Mouse (Mus musculus) heart, embryonic 16.5 days (tissue): ENCODE results near the gene Gm13279. TPM values are rescaled to one million over a fixed set of nuclear protein-coding genes. Genes with fewer than 3 reads are reported as not detected.
A peak's percentile ranks its signal among the peaks of the same experiment; 100 is the strongest.
"Not testable (repeated sequence)": the region's sequence is repeated elsewhere in the genome, so short reads cannot be mapped to it uniquely, and the experiment has no call there.

Experiments
- ATAC-seq: fragments of 200-750 bp; cut with Nextera tagmentation; replicated peaks from 2 replicates; pipeline ENCODE4 v1.8.0; 2017; ENCODE audit warnings: moderate number of reproducible peaks; ENCODE audit not compliant: insufficient read depth, low FRiP score; ENCODE audit errors: extremely low read depth
- H3K27ac ChIP-seq: fragments of 300-500 bp; sonication (generic); 2 replicates; pipeline ENCODE4 v1.5.1; 2014; ENCODE audit warnings: mild to moderate bottlenecking, low read length, control low read depth, moderate library complexity
- H3K27me3 ChIP-seq: fragments of 300-500 bp; sonication (generic); 2 replicates; pipeline ENCODE4 v1.6.1; 2014; ENCODE audit warnings: low read length, mixed read lengths; ENCODE audit not compliant: control insufficient read depth, insufficient read depth
- H3K36me3 ChIP-seq: fragments of 300-500 bp; sonication (generic); 2 replicates; pipeline ENCODE4 v1.6.1; 2014; ENCODE audit not compliant: control insufficient read depth, insufficient read depth
- H3K4me1 ChIP-seq: fragments of 300-500 bp; sonication (generic); 2 replicates; pipeline ENCODE4 v1.6.1; 2014; ENCODE audit warnings: low read length, mixed read lengths; ENCODE audit not compliant: control insufficient read depth, insufficient read depth
- H3K4me2 ChIP-seq: fragments of 300-500 bp; sonication (generic); 2 replicates; pipeline ENCODE4 v1.6.1; 2014; ENCODE audit warnings: low read depth, mild to moderate bottlenecking, control low read depth, low read length
- H3K4me3 ChIP-seq: fragments of 300-500 bp; sonication (generic); 2 replicates; pipeline ENCODE4 v1.5.1; 2014; ENCODE audit warnings: mild to moderate bottlenecking, control low read depth, low read length
- H3K9ac ChIP-seq: fragments of 300-500 bp; sonication (generic); 2 replicates; pipeline ENCODE4 v1.6.1; 2014; ENCODE audit warnings: low read length, control low read depth
- H3K9me3 ChIP-seq: fragments of 300-500 bp; sonication (generic); replicated peaks from 2 replicates; pipeline ENCODE4 v1.6.1; 2016; ENCODE audit warnings: low read length; ENCODE audit not compliant: control insufficient read depth
- WGBS: fragments of 180-500 bp; shearing (Covaris S2); extraction: QIAGEN DNeasy Blood & Tissue Kit; methylation state at CpG from one replicate; pipeline ENCODE4 v1.1.7; 2014; 5-methylcytosine and 5-hydroxymethylcytosine counted together
- polyA plus RNA-seq: library from polyadenylated mRNA; unstranded; fragments of >200 nt; fragmentation: Nextera tagmentation; extraction: Ambion mirVana; gene quantifications from 2 replicates; pipeline ENCODE4 v1.2.1, GENCODE M21; 2015

The Gm13279 gene
- polyA plus RNA-seq, 1 experiment from 2014 or later, result not detected

GRCm38 (mm10) chr4:88788402-88788801 is 8.8 kb upstream of the Gm13279 start, which contains the start of gene Gm13277:
Gm13277 (plus strand) TSS chr4:88788632.
- 0% methylated on average over 1 of the region's 28 CpGs for WGBS
- not testable (repeated sequence) for H3K36me3 ChIP-seq, H3K27me3 ChIP-seq, H3K4me2 ChIP-seq, H3K4me3 ChIP-seq, H3K4me1 ChIP-seq, ATAC-seq, H3K27ac ChIP-seq, H3K9ac ChIP-seq, H3K9me3 ChIP-seq

GRCm38 (mm10) chr4:88791250-88791649 is 5.9 kb upstream of the Gm13279 start, which contains the start of gene Gm13278:
Gm13278 (plus strand) TSS chr4:88791550.
- not testable (repeated sequence) for H3K27me3 ChIP-seq, H3K9me3 ChIP-seq, H3K4me3 ChIP-seq, H3K9ac ChIP-seq, H3K4me2 ChIP-seq, ATAC-seq, H3K27ac ChIP-seq, H3K4me1 ChIP-seq, H3K36me3 ChIP-seq
- WGBS, result no CpG with 5 or more reads among the region's 28 CpGs

- H3K9me3 ChIP-seq, ATAC-seq, H3K4me1 ChIP-seq, H3K4me2 ChIP-seq, H3K27me3 ChIP-seq, H3K4me3 ChIP-seq, H3K9ac ChIP-seq, H3K36me3 ChIP-seq, H3K27ac ChIP-seq: not testable (repeated sequence)
- WGBS, result 0% methylated on average over 10 of the region's 52 CpGs
These were observed 3.1 kb upstream of the Gm13279 start, which contains the start of gene Gm13275 for GRCm38 (mm10) chr4:88793936-88794675. Gm13275 (plus strand) TSS chr4:88794487.

- H3K4me1 ChIP-seq, H3K27ac ChIP-seq, H3K9ac ChIP-seq, ATAC-seq, H3K36me3 ChIP-seq, H3K4me3 ChIP-seq, H3K4me2 ChIP-seq, H3K9me3 ChIP-seq, H3K27me3 ChIP-seq: not testable (repeated sequence)
- WGBS, result 8% methylated on average over 5 of the region's 7 CpGs
These were observed 2.2 kb downstream of the Gm13279 start, which contains the start of gene Gm13285 for GRCm38 (mm10) chr4:88799365-88799764. Gm13285 (plus strand) TSS chr4:88799665.

GRCm38 (mm10) chr4:88802954-88803353 is 5.8 kb downstream of the Gm13279 start, which contains the start of gene Gm13287:
Gm13287 (plus strand) TSS chr4:88803254.
- H3K36me3 ChIP-seq, H3K4me1 ChIP-seq, H3K4me3 ChIP-seq, ATAC-seq, H3K9ac ChIP-seq, H3K27ac ChIP-seq, H3K27me3 ChIP-seq, H3K9me3 ChIP-seq, H3K4me2 ChIP-seq: not testable (repeated sequence)
- WGBS, result no CpG with 5 or more reads among the region's 29 CpGs

GRCm38 (mm10) chr4:88805231-88805630 is 8.0 kb downstream of the Gm13279 start, which contains the start of gene Gm13288:
Gm13288 (plus strand) TSS chr4:88805531.
- H3K27me3 ChIP-seq, H3K36me3 ChIP-seq, H3K27ac ChIP-seq, H3K4me2 ChIP-seq, H3K4me1 ChIP-seq, H3K9ac ChIP-seq, ATAC-seq, H3K9me3 ChIP-seq: not testable (repeated sequence)
- WGBS, result no CpG with 5 or more reads among the region's 8 CpGs
- peak within 1 kb of the TSS; percentile 34 for H3K4me3 ChIP-seq

GRCm38 (mm10) chr4:88805761-88806160 is 8.6 kb downstream of the Gm13279 start:
- WGBS, result 0% methylated on average over 9 of the region's 34 CpGs
- H3K9me3 ChIP-seq, H3K9ac ChIP-seq, H3K27ac ChIP-seq, H3K36me3 ChIP-seq, H3K27me3 ChIP-seq, ATAC-seq, H3K4me1 ChIP-seq, H3K4me2 ChIP-seq: not testable (repeated sequence)
- H3K4me3 ChIP-seq, result peak overlapping the region; percentile 34

- Histone ChIP-seq H3K36me3 (no peaks in the 10 kb centered on the region), H3K4me2 (no peak within 1 kb of the TSS), H3K4me1 (no peaks in the 10 kb centered on the region), H3K9ac (no peak within 1 kb of the TSS), H3K27me3 (no peaks in the 10 kb centered on the region), H3K27ac (no peak within 1 kb of the TSS), H3K4me3 (no peak within 1 kb of the TSS), H3K9me3 (no peaks in the 10 kb centered on the region)
- 54% methylated on average over 3 of the region's 3 CpGs for WGBS
- no peak for ATAC-seq
These were observed 18.7 kb downstream of the Gm13279 start, which contains the start of gene Ifna7 for GRCm38 (mm10) chr4:88815928-88816327. Ifna7 (plus strand) TSS chr4:88816228.

GRCm38 (mm10) chr4:88819659-88820058 is 22.5 kb downstream of the Gm13279 start, which contains the start of gene Ifna11:
Ifna11 (plus strand) TSS chr4:88819959.
- H3K27me3 ChIP-seq, result no peaks in the 10 kb centered on the region
- no peak within 1 kb of the TSS for H3K4me2 ChIP-seq
- H3K4me1 ChIP-seq, result no peaks in the 10 kb centered on the region
- no peaks in the 10 kb centered on the region for H3K9me3 ChIP-seq
- no peak within 1 kb of the TSS for H3K27ac ChIP-seq
- no peaks in the 10 kb centered on the region for H3K36me3 ChIP-seq
- H3K4me3 ChIP-seq, result no peak within 1 kb of the TSS
- no peak within 1 kb of the TSS for H3K9ac ChIP-seq
- no peak for ATAC-seq
- WGBS, result 60% methylated on average over 1 of the region's 1 CpGs
